In the genomic region with DNA sequence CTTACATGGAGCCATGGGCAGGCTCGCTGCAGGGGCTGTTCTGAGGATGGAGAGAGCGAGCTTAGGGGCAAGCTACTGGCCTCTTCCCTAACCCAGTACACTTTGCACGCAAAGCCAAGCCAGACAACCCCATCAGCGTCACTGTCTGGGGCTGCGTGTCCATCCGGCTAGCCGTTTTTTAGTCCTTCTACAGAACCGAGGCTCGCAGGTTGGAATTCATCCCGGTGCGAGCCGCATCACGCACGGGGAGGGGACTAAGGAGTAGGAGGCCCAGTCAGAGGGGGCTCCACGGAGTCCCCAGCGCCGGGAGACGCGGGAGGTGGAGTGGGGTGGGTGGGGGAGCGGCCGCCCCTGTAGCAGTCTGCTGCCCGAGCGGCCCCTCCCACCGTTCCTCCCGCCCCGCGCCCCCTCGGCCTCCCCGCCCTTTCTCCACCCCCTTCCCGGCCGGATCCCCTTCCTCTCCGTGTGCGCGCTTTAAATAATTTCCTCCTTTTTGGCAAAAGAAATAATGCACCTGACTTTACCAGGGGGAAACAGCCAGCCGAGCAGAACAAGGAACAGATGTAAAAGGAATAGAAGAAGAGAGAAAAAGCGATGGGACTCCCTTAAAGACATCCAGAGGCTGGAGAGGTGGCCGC, we compare ENCODE assay signal across 8 mouse cellular contexts. TPM values are rescaled to one million over a fixed set of nuclear protein-coding genes. Genes with fewer than 3 reads are reported as not detected.
DNase-seq lines count a peak whose midpoint lies in the region; ATAC-seq and TF ChIP-seq lines count a peak whose summit lies in the region.

No protein-coding gene starts in this region.

- peaks cover 27% of the 10 kb centered on the region for H3K4me1 ChIP-seq in kidney, embryonic 16.5 days (ENCODE audit: insufficient read depth, low read length)
- peaks cover 25% of the 10 kb centered on the region for H3K4me1 ChIP-seq in heart, embryonic 13.5 days
- peaks cover 23% of the 10 kb centered on the region for H3K4me1 ChIP-seq in limb, embryonic 14.5 days (ENCODE audit: control insufficient read depth, insufficient read depth, low read length)

- H3K4me2 ChIP-seq in kidney, embryonic 16.5 days (replicated peaks; ENCODE audit: low read depth, low read length) = peak overlapping the region; percentile 97
- H3K4me2 ChIP-seq in heart, embryonic 13.5 days = peak overlapping the region; percentile 97
- peak overlapping the region; percentile 97 for H3K4me2 ChIP-seq in limb, embryonic 14.5 days (replicated peaks; ENCODE audit: low read depth, low read length, severe bottlenecking)

- no peak overlapping the region for H3K27ac ChIP-seq in kidney, embryonic 16.5 days (ENCODE audit: low read length)
- H3K27ac ChIP-seq in heart, embryonic 13.5 days (replicated peaks) = no peak overlapping the region
- H3K27ac ChIP-seq in limb, embryonic 14.5 days (replicated peaks; ENCODE audit: low read depth, low read length) = no peak overlapping the region

- WGBS in kidney, embryonic 16.5 days = 0% methylated on average over 30 of the region's 37 CpGs
- under 1% methylated on average over 37 of the region's 37 CpGs for WGBS in heart, embryonic 13.5 days
- WGBS in limb, embryonic 14.5 days = under 1% methylated on average over 37 of the region's 37 CpGs

- H3K4me3 ChIP-seq in kidney, embryonic 16.5 days (ENCODE audit: low read length) = peak overlapping the region; percentile 60
- H3K4me3 ChIP-seq in heart, embryonic 13.5 days = peak overlapping the region; percentile 57
- peak overlapping the region; percentile 49 for H3K4me3 ChIP-seq in limb, embryonic 14.5 days (replicated peaks; ENCODE audit: low read length)

- peak; percentile 69 for ATAC-seq in kidney, embryonic 16.5 days (ENCODE audit: low FRiP score, low TSS enrichment)
- no peak for ATAC-seq in heart, embryonic 13.5 days (ENCODE audit: extremely low read depth, insufficient number of reproducible peaks, low FRiP score, low TSS enrichment)
- ATAC-seq in limb, embryonic 14.5 days (ENCODE audit: low FRiP score, low read depth) = peak; percentile 86

- DNase-seq in kidney, adult 11 months = no peak
- DNase-seq in embryo, embryonic 11 days = peak; percentile 62
- DNase-seq in limb, embryonic 14.5 days (ENCODE audit: low spot score) = peak; percentile 72
- DNase-seq in retina, postnatal 1 day = peak; percentile 54
- no peak for DNase-seq in urinary bladder, postnatal 25 days (ENCODE audit: low spot score)
- DNase-seq in ovary, postnatal 10 days (ENCODE audit: low spot score) = no peak

- H3K36me3 ChIP-seq in kidney, embryonic 16.5 days (ENCODE audit: insufficient read depth, low read length) = no peaks in the 10 kb centered on the region
- H3K36me3 ChIP-seq in heart, embryonic 13.5 days = no peaks in the 10 kb centered on the region
- H3K36me3 ChIP-seq in limb, embryonic 14.5 days (ENCODE audit: control insufficient read depth, insufficient read depth, low read length) = no peaks in the 10 kb centered on the region

- no peak for TF ChIP-seq POLR2A in limb, embryonic 14.5 days (IDR thresholded peaks at IDR 0.05; ENCODE audit: borderline replicate concordance, extremely low read depth, insufficient read depth, insufficient read length)

- no peaks in the 10 kb centered on the region for H3K9me3 ChIP-seq in kidney, embryonic 16.5 days (ENCODE audit: low read length)
- no peaks in the 10 kb centered on the region for H3K9me3 ChIP-seq in heart, embryonic 13.5 days
- no peaks in the 10 kb centered on the region for H3K9me3 ChIP-seq in limb, embryonic 14.5 days (ENCODE audit: control insufficient read depth, low read length)

- H3K9ac ChIP-seq in kidney, embryonic 16.5 days (replicated peaks; ENCODE audit: low read length) = peak overlapping the region; percentile 9; the same call in 1 of the 2 replicates
- H3K9ac ChIP-seq in heart, embryonic 13.5 days = peak overlapping the region; percentile 69
- H3K9ac ChIP-seq in limb, embryonic 14.5 days (ENCODE audit: low read depth, low read length, severe bottlenecking) = peak overlapping the region; percentile 43

- peaks cover 69% of the 10 kb centered on the region for H3K27me3 ChIP-seq in kidney, embryonic 16.5 days (ENCODE audit: insufficient read depth, low read length)
- H3K27me3 ChIP-seq in heart, embryonic 13.5 days (replicated peaks) = peaks cover 71% of the 10 kb centered on the region
- H3K27me3 ChIP-seq in limb, embryonic 14.5 days (ENCODE audit: control insufficient read depth, insufficient read depth, low read length) = peaks cover 61% of the 10 kb centered on the region

RNA-seq across cellular contexts. Expression of a gene that starts 0.5 kb away (rescaled TPM):
- 0.10 and 0.12 TPM in 2 replicates for polyA plus RNA-seq in kidney, embryonic 16.5 days (2015; fragmentation: Nextera tagmentation; extraction: Ambion mirVana)
- polyA plus RNA-seq in heart, embryonic 13.5 days (2015; fragmentation: Nextera tagmentation; extraction: Ambion mirVana) = 0.08 and 0.23 TPM in 2 replicates
- 1.7 and 1.8 TPM in 2 replicates for polyA plus RNA-seq in limb, embryonic 14.5 days (2012; rRNA removed)
- polyA plus RNA-seq in limb, embryonic 14.5 days (2014; fragmentation: Nextera tagmentation; extraction: Ambion mirVana) = 2.1 and 2.2 TPM in 2 replicates

Comparison
In these comparisons a context has a peak if more than half of its experiments do, and no peak if none do; other contexts are left out.
1. H3K9ac ChIP-seq: peak in every context shown above with its lines; median percentile 69 in heart, embryonic 13.5 days; 43 in limb, embryonic 14.5 days; 9 in kidney, embryonic 16.5 days.
2. DNase-seq: peak in embryo, embryonic 11 days (single experiment), limb, embryonic 14.5 days (single experiment) and retina, postnatal 1 day (single experiment); none in kidney, adult 11 months (single experiment), urinary bladder, postnatal 25 days (single experiment) and ovary, postnatal 10 days (single experiment).
3. Peak in every context shown above with its lines, with median percentiles within 50 percentile points of each other: H3K4me2 ChIP-seq and H3K4me3 ChIP-seq.